Mouse (Mus musculus) testis, adult 10 weeks (tissue): ENCODE results near the gene Pik3r6. TPM values are rescaled to one million over a fixed set of nuclear protein-coding genes. Genes with fewer than 3 reads are reported as not detected.

Source experiments
- polyA plus RNA-seq: library from polyadenylated mRNA; stranded (reverse); fragments of 350-450 nt; fragmentation: Illumina TruSeq; extraction: RNeasy Lipid Tissue Mini Kit (QIAGEN cat#74804); gene quantifications from one replicate; pipeline ENCODE4 v1.2.3, GENCODE M21; 2014; ENCODE audit warnings: low read depth, low replicate concordance

Gene Pik3r6
- polyA plus RNA-seq, result 2.7 TPM

DNA sequence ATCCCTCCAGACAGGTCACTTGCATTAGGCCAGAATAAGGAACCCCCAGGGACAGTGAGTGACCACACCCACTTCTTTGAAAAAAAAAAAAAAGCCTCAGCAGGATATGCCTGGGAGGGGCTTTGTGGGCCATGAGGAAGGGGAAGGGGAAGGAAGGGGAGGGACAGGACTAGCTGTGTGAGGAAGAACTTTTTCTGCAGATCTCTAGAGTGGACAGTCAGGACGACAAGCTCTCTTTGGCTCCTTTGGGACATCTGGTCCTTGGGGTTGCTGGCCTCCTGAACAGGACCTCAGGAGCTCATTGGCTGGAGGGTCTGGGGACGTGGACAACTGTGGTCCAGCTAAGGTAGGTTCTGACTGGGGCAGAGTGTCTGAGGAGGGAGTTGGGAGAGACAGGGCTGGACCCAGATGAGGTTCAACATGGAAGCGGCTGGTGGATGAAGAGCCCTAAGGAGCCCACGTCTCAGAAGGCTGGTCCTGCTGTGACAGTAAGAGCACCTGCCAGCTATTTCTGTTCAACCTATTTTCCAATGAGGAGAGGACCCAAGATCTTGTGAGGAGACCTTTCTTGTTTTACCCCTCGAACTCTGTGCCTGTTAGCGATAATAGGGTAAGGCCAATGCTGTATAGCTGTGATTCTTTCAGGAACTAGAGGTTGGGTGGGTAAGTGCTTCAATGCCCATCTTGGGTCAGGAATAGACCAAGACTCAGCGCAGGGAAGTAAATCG is at the start of gene Pik3r6:
Gene Pik3r6, plus strand, starts transcription at position 118 of the 728 bp plus-strand sequence.

DNA sequence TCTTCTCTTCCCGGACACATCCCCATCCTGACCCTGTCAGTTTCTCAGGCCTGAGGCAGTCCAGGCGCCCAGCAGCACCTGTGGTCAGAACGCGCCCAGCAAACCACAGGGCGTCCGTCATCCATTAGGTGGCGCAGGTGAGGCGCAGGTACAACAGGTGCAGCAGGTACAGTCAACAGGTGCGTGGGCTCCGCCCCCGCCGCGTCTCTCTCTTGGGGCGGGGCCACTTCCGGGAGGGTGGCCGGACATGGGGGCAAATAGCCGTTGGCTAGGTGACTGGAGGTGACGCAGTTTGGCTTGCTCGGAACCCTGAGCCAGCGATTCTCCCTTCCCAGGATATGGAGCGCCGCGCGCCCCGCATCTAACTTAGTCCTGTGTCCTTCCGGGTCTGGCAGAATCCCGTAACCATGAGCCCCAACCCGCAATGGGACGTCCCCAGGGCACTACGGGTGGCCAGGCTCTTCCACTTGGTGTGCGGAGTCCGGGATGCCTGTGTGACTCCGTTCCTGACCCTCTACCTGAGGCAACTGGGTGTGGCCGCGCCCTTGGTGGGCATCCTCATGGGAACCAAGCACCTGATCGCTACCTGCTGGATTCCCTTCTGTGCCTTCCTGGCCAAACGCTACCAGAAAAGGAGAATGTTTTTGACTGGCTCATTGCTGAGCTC is 53.2 kb downstream of the Pik3r6 start, which contains the start of gene Mfsd6l:
Gene Mfsd6l, plus strand, starts transcription at position 269 of the 667 bp plus-strand sequence.

DNA sequence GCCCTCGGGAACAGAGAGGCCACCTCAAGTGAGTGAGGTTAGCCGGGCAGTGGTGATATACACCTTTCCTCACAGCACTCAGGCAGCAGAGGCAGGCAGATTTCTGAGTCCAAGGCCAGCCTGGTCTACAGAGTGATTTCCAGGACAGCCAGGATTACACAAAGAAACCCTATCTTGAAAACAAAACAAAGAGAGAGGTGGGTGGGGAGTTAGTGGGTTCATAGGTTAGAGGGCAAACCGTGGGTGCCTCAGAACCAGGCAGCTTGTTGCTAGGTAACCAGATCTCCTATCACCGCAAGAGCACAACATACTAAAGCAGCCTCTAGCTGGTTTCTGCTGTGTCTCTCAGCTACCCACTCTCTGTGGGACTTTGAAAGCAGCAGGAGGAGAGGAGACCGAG is 83.9 kb downstream of the Pik3r6 start, which contains the start of gene Ccdc42:
Gene Ccdc42, plus strand, starts transcription at position 301 of the 400 bp plus-strand sequence.

Other genes starting within 250 kb of the Pik3r6 start
- gene Ntn1, start 102.2 kb upstream of the Pik3r6 start, polyA plus RNA-seq, result 0.29 TPM
- gene Pik3r5, start 70.9 kb upstream of the Pik3r6 start, polyA plus RNA-seq, result 0.15 TPM
- 0.35 TPM for gene Mfsd6l, start 53.2 kb downstream of the Pik3r6 start, polyA plus RNA-seq
- gene Ccdc42, start 84.0 kb downstream of the Pik3r6 start, polyA plus RNA-seq, result 95.4 TPM
- 41.9 TPM for gene Myh10, start 188.5 kb downstream of the Pik3r6 start, polyA plus RNA-seq